Mouse (Mus musculus) urinary bladder, adult 18-20 months (tissue): ENCODE measurements around the gene Acap1.
"Not testable (repeated sequence)": the region's sequence is repeated elsewhere in the genome, so short reads cannot be mapped to it uniquely, and the experiment has no call there.

Source experiments
- DNase-seq, 2 experiments: peaks; one replicate each; pipeline ENCODE4 v3.0.0; 2022; ENCODE audit warnings: low spot score in 2 of 2, mixed read lengths in 2 of 2

Acap1 gene

DNA sequence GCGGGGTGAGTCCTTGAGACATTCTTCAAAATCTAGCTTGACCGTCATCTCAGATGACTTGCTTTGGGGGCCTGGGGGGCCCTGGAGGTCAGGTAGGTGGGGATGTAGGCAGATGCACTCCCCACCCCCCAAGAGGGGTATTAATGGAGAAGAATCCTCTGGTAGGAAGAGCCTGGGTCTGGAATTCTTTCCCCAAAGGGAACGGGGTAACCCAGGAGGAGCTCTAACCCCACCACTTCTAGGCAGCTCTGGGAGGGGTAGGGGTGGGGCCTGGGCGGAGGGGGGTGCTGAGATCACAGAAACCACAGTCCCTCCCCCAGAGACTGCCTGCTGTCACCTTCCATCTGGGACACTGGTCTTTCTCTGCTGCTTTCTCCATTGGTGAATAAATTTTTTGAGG is at the start of gene Acap1:
Gene Acap1 (minus strand): TSS at position 249 of the 400 bp plus-strand sequence.
- no peak for DNase-seq

DNA sequence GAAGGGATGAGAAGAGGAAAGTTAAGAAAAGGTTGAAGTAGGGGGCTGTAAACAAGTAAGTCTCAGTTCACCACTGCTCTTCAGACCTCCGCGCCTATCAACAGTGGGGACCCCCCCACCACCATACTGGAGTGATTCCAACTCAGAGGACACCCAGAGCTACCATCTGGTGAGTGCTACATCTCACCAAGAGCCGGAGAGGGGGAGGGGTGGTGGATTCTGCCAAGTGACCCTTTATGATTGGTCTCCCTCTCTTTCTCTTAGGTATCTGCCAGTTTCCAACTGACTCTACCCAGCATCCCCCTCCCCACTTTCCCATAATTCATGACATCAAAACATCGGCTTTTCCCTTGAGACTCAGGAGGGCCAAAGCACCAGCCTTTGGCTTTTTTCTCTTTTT is 45.6 kb upstream of the Acap1 start:
- no peak for DNase-seq

DNA sequence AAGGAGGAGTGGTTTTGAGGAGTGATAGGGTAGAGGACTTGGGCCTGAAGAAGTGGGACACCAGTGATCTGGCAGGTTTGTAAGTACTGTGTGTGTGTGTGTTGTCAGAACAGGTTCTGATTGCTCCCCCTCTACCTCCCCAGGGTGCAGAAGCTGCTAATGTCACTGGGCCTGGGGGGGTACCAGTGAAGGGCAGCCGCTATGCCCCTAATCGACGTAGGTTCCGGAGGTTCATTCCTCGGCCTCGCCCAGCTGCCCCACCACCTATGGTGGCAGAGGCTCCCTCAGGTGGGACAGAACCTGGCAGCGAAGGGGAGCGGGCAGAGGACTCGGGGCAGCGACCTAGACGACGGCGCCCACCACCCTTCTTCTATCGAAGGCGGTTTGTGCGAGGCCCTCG is 44.4 kb upstream of the Acap1 start:
- DNase-seq: no peak

DNA sequence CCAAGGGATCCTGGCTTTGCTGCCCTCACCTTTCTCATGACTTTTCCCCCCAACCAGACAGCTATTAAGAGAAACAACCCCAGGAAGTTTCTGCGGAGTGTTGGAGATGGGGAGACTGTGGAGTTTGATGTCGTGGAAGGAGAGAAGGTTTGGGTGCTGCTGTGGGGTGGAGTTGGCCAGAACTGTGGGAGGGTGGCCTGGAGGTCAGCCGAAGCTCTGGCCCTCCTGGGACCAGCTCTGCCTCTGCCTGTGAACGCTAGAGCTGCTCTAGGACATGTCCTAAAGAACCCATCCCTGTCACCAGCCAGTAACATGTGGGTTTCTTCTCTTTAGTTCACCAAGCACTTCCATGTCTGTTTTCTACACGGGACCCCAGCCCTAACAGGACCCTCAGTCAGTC is 43.8 kb upstream of the Acap1 start:
- no peak for DNase-seq

DNA sequence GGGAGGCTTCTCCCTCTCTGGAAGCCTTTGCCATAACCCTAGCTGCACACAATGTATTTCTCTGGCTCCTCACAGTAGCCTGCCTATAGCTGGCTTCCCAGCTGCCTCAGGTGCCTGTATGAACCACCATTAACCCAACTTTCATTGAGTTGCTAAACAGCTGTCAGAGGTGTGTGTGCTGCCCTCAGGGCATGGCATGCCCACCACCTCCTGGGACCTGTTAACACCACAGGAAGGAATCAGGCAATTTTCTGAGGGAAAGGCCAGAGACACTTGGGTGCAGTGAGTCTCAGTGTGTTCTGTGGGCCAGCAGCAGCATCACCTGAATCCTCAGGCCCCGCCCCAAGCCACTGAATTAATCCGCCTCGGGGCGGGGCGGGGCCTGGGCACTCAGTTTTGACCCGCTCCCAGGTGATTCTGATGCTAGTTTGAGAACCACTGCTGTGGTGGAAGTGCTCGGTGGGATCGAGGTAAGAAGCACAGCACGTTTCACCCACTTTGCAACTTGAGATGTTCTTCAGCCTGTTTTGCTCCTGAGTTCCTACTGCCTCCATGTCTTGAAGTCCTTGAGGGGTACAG is 43.2 kb upstream of the Acap1 start:
- no peak for DNase-seq

DNA sequence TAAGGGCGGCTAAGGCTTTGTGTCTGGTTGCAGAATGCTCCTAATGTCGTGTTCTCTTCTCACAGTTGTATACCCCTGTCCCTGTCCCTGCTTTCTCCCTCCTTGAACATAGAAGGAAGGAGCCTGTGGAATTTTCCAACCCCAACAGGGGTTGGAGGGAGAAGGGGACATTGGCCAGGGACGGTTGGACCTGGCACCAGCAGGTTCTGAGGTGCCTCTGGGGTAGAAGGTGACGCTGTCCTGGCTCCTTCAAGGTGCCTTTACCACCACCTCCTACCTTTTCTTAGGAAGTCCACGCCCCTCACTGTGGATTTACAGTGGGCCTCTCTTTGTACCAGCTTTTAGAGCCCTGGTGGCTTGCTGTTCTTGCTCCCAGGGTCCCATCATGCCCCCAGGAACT is 42.5 kb upstream of the Acap1 start:
- DNase-seq: no peak

DNA sequence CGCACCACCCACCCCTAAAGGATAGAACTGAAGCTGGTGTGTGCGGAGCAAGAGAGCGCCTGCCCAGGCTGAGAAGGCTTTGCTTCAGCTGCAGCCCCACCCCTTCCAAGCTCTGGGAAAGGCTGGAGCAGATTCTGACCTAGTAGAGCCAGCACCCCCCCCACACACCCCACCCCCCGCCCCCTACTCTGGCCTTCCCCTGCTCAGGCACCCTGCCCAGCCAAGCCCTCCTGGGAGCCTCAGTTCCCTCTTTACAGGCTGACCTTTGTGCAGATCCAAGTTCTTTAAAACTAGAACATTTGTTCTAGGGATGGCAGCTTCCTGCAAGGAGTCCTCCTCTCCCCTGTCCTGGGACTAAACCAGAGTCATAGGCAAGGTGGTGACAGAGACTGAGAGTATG is 42.0 kb upstream of the Acap1 start:
- DNase-seq: no peak

DNA sequence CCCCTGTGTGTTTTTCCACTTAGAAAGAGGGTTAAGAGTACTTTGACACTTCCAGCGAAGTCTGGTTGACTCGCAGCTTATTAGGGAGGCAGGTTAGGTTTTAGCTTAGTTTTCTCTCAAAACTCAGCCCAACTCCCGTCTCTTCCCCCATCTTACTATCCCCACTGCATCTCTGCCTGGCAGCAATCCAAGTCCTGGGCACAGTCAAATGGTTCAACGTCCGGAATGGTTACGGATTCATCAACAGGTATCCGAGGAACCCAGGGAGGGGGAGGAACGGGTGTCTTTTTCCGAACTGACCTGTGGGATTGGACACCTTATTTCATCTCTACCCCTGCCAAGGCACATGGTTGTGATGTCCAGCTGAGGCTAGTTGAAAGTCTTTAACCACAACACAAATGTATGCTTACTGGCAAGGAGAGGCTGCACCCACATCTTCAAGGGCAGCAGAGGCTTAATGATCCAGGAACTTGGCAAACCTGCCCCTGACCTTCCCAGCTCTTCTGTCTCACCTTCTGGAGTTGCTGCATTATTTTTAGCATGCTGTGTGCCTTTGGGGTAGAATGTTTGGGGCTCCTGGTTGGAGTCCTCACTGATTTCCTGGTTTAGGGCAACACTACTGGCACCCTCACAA is 41.5 kb upstream of the Acap1 start:
- DNase-seq: no peak

DNA sequence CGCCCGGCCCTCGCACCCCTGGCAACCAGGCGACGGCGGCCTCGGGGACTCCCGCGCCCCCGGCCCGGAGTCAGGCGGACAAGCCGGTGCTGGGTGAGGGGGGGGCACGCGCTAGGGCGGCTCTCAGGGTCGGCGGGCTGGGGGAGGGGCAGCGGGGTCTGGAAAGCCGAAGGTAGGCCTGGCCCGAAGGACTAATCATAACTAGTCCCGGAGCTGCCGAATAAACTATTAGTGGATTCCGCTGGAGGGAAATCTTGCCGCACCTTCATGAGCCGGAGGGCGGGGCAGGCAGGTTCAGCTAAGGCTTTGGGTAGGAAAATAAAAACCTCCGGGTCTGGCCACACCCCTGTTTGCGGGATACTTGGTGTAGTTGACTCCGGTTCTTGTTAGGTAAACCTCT is 40.8 kb upstream of the Acap1 start:
- DNase-seq: no peak

DNA sequence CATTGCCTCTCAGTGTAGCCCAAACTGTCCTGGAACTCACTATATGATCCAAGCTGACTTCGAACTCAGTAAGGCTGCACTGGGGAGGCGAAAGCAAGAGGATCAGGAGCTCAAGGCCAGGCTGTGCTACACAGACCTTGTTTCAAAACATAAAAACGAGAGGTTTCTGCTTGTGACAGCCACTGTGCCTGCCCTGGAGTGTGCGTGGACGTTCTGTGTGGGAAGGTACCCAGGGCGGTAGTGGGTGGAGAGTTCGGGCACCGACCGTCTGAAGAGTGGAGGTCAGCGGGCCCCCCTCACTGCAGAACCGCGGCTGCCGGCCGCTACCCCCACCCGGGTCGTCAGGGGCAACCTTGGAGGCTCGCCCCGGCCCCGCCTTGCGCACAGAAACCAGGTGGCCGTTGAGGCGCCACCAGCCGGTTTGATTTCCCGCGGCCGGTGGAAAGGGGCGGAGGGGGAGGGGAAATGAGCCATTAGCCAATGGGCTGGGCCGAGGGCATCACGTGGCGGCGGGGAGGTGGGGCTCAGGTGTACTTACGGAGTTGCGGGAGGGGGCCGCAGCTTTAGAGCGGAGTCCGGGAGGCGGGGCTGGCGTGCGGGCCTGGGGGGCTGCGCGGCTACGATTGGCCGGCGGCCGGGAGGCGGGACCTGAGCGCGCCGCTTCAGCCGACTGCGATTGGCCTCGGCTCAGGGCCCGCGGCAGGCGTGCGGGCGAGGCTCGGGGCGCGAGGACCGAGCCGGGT is 40.0 kb upstream of the Acap1 start, which contains the start of gene Ybx2:
Gene Ybx2 (plus strand): TSS at position 660 of the 743 bp plus-strand sequence.
- DNase-seq: peak; percentile 75 to 87

DNA sequence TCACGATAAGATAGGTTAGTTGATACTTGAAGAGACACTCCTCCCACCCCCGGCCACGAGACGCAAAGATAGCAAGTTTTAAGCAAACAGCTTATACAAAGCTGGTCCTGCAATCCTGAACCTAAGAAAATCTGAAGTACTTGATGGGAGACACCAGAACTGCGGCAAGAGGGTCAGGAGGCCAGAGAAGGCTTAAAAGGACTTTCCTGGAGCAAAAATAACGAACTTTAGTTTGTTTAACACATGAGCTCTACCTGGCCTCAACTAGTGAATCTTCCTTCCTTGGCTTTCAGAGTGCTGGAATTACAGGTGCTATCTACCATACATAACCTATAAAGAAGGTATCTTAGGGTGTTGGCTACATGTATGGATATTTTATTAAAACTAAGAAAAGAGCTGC is 39.3 kb upstream of the Acap1 start:
- DNase-seq: no peak

DNA sequence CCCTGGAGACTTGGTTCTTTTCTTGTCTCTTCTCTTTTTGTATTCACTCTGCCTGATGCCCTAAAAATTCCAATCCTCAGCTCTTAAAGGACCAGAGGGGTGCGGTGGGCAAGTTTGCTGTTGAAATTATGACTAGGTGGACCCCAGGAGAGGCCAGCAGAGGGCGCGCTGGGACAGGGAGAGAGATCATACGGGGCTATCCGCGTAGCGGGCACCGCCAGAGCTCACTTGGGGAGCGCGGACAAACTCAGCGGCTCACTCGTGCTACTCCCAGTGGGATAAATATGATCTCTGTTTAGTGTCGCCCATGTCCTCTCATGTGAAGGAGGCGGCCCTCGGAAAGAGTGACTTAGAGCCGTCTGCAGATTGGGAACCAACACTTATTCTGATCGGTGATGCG is 38.8 kb upstream of the Acap1 start:
- peak; percentile 80 to 92 for DNase-seq

DNA sequence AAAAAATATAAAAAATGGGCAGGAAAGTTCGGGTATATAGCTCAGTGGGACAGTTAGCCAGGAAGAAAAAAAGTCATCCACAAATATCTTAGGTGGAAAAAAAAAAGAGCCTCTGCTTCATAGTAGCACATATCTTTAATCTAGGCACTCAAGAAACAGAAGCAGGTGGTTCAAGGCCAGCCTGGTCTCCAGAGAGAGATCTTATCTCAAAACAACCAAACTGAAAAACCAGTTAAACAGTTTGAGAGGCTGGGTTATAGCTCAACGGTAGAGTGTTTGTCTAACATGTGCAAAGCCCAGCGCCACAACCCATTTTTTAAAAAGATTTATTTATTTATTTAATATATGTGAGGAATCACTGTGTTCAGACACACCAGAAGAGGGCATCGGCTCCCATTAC is 37.7 kb upstream of the Acap1 start:
- no peak for DNase-seq

DNA sequence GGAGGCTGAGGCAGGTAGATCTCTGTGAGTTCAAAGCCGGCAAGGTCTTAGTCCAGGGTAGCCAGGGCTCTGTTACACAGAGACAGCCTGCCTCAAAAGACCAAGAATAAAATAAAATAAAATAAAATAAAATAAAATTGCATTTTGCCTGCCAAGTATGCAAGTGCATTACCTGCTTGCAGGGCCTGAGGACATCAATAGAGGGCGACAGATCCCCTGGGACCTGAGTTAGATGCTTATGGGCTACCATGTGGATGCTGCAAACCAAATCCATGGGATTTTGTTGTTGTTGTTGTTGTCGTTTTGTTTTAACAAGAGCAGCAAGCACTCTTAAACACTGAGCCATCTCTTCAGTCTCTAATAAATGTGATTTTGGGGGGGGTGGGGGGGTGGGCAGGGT is 36.9 kb upstream of the Acap1 start:
- no peak for DNase-seq

DNA sequence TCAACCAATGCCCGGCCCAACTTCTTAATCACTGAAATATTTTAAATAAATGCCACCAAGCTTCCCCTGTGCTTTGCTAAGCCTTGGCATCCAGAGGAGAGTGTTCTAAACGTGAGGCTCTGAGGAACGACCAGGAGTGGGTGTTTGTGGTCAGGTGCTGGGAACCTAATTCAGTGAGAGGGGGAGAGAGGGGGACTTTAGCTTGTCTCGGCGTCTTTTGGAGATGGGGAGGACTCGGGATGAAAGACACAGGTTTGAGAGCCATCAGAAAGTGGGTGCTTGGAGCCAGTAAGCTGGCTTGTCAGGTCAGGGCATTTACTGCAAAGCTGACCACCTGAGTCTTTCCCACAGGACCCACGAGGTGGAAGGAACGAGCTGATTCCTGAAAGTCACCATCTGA is 36.4 kb upstream of the Acap1 start:
- no peak for DNase-seq

DNA sequence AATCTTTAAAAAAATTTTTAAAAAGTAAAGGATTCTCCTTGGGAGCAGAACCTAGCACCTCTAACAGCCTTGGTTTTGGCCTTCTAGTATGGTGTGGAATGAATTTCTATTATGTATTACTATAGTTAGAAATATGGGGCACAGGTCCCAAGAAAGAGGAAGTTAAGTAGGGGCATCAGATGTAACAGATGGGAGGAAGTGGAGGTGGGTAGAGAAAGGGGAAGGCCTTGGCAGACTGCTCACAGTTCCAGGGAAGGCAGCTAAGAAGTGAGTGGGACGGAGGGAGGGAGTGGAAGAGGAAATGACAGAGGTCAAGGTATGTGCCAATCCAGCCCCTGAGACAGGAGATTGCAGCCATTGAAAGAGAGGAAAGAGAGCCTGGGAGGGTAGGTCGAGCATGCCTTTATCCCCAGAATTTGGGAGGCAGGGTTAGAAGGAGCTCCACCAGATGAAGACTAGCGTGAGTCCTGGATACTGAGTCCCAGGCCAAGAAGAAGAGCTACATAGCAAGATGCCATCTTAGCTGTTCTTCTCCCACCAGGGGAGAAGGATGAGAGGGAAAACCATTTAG is 35.7 kb upstream of the Acap1 start:
- DNase-seq: no peak

DNA sequence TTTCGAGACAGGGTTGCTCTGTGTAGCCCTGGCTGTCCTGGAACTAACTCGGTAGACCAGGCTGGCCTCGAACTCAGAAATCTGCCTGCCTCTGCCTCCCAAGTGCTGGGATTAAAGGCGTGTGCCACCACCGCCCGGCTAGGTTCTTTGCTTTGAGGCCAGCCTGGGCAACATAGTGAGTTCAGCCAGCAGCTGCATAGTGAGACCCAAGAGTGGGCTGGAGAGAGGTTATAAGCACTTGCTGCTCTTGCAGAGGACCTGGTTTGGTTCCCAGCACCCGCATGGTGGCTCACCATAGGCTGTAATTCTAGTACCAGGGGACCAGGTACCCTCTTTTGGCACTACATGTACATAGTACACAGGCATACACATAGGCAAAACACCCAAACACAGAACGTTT is 34.8 kb upstream of the Acap1 start:
- not testable (repeated sequence) for DNase-seq

DNA sequence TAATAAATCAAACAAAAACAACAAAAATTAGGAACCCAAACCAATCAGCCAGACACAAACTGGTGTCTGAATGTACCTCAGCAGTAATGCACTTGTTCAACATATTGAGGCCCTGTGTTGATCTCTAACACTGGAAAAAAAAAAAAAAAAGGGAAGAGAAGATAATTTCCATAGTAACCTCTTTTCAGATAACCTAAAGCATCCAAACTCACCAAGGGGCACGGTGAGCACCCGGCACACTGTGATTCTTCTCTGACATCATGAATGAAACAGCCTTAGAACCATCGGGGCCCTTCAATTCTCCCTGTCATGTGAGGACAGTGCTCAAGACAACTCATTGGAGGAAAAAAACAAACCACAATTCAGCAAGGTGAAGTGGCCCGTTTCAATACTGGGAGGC is 34.4 kb upstream of the Acap1 start:
- DNase-seq: no peak

DNA sequence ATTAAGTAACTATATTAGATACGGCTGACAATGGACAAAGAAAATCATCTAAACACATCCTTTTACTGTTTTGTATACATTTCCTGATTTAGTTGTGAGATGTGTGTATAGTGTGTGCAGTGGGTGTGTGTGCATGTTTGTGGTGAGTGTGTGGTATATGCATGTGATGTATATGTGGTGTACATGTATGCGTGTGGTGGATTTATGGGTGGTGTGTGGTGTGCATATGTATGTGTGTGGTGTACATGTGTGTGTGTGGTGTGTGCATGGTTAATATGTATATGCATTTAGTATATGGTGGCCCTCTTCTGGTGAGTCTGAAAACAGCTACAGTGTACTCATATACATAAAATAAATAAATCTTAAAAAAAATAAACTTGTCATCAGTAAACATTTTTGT is 32.2 kb upstream of the Acap1 start:
- no peak for DNase-seq

DNA sequence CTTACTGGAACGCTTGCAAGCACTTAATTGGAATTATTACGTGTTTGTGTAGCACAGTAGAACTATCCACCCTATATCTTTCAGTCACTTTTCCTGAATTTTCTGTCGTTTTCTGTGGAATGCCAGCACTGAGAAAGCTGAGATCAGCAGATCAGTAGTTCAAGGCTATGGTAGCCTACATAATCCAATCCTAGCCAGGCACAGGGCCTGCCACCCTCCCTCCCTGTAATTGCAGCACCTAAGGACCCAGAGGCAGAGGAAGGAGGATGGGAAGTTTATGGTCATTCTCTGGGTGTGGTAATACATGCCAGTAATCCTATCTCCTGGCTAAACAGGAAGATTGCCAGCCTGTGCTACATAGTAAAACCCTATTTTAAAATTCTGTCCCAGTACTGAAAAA is 27.5 kb upstream of the Acap1 start:
- no peak for DNase-seq

DNA sequence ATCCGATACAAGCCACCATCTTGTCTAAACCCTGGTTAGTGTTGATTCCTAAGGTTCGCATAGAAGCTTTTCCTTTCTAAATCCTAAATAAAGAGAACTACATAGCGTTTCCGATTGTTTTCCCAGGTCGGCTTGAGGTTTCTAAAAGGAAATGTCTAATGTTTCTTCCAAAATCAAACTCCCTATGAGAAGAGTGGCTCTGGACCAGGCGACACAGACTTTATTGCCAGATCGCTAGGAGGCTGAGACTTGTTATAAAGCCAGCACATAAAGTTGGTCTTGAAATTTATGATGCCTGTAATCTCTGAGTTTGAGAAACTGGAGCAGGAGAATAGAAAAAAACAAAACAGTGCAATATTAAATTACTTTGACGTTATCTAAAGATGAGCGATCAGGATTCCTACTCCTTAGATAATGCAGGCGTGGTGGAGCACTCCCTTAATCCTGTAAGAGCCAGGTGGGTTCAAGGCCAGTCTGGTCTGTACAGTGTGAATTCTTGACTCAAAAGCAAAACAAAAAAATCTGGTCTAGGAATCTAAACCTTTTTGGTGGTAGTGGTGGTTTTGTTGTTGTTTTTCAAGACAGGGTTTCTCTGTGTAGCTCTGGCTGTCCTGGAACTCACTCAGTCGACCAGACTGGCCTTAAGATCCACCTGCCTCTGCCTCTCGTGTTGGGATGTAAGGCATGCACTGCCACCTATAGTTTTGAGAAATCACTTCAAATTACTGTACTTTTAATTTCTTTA is 26.8 kb upstream of the Acap1 start:
- no peak for DNase-seq
